Mouse (Mus musculus) MEL (cell line): ENCODE measurements around the gene Exoc3l. TPM values are rescaled to one million over a fixed set of nuclear protein-coding genes. Genes with fewer than 3 reads are reported as not detected.

Experiments
- DNase-seq: peaks from one replicate; pipeline ENCODE4 v3.0.0; 2011; ENCODE audit warnings: low read depth, low spot score
- H3K27ac ChIP-seq: 2 replicates; pipeline ENCODE4 v1.5.1; 2012; ENCODE audit warnings: low read depth, mild to moderate bottlenecking, control low read depth, low read length, moderate library complexity; ENCODE audit not compliant: control insufficient read depth
- H3K27me3 ChIP-seq, 2 experiments: fragments of 150-350 bp in 1 of 2; sonication (generic) in 1 of 2; 2 replicates each; pipeline ENCODE4 v1.6.1; 2012; ENCODE audit warnings: low read length in 2 of 2, mild to moderate bottlenecking in 2 of 2, improper control_type of control experiment in 1 of 2, moderate library complexity in 1 of 2; ENCODE audit not compliant: insufficient read depth in 2 of 2, control insufficient read depth in 1 of 2
- H3K36me3 ChIP-seq, 2 experiments: 2 replicates each; pipeline ENCODE4 v1.6.1; 2012 to 2014; ENCODE audit warnings: low read length in 2 of 2, improper control_type of control experiment in 1 of 2, inconsistent platforms in 1 of 2, mild to moderate bottlenecking in 1 of 2; ENCODE audit not compliant: insufficient read depth in 2 of 2, control insufficient read depth in 1 of 2
- H3K4me1 ChIP-seq, 2 experiments: fragments of 150-350 bp in 1 of 2; sonication (generic) in 1 of 2; 2 replicates each; pipeline ENCODE4 v1.6.1; 2012; ENCODE audit warnings: low read length in 2 of 2, improper control_type of control experiment in 1 of 2, mild to moderate bottlenecking in 1 of 2; ENCODE audit not compliant: insufficient read depth in 2 of 2, control insufficient read depth in 1 of 2
- H3K4me3 ChIP-seq, 2 experiments: fragments of 150-350 bp in 1 of 2; sonication (generic) in 1 of 2; 2 replicates each; pipeline ENCODE4 v1.5.1; 2012; ENCODE audit warnings: low read depth in 2 of 2, low read length in 2 of 2, mild to moderate bottlenecking in 2 of 2, moderate library complexity in 2 of 2, control low read depth in 1 of 2, improper control_type of control experiment in 1 of 2; ENCODE audit not compliant: control insufficient read depth in 1 of 2, insufficient read depth in 1 of 2
- H3K79me2 ChIP-seq: 2 replicates; pipeline ENCODE4 v1.6.1; 2012; ENCODE audit warnings: mild to moderate bottlenecking, low read length, moderate library complexity; ENCODE audit not compliant: control insufficient read depth, poor library complexity, insufficient read depth
- H3K9ac ChIP-seq: 2 replicates; pipeline ENCODE4 v1.6.1; 2012; ENCODE audit warnings: low read depth, mild to moderate bottlenecking, control low read depth, low read length, moderate library complexity; ENCODE audit not compliant: control insufficient read depth, poor library complexity, severe bottlenecking
- H3K9me3 ChIP-seq: fragments of 150-350 bp; sonication (generic); replicated peaks from 2 replicates; pipeline ENCODE4 v1.6.1; 2012; ENCODE audit warnings: mild to moderate bottlenecking, low read length, improper control_type of control experiment, moderate library complexity; ENCODE audit not compliant: insufficient read depth
- BHLHE40 ChIP-seq: IDR thresholded peaks from 2 replicates; pipeline ENCODE4 v1.6.1; 2012; ENCODE audit warnings: low read depth, mild to moderate bottlenecking, inconsistent platforms, low read length, improper control_type of control experiment, borderline replicate concordance
- CHD1 ChIP-seq: IDR thresholded peaks from 2 replicates; pipeline ENCODE4 v1.6.1; 2012; ENCODE audit warnings: low read depth, mild to moderate bottlenecking, inconsistent platforms, low read length, improper control_type of control experiment
- CHD2 ChIP-seq: IDR thresholded peaks from 2 replicates; pipeline ENCODE4 v1.6.1; 2011; ENCODE audit warnings: low read length, improper control_type of control experiment
- CTCF ChIP-seq, 3 experiments: IDR thresholded peaks in 2 of 3; conservative IDR thresholded peaks in 1 of 3; 2 replicates each; pipeline ENCODE4 v1.5.1; 2011 to 2012; ENCODE audit warnings: low read length in 3 of 3, low read depth in 2 of 3, mild to moderate bottlenecking in 2 of 3, improper control_type of control experiment in 1 of 3, inconsistent platforms in 1 of 3, mixed read lengths in 1 of 3, moderate library complexity in 1 of 3; ENCODE audit not compliant: control insufficient read depth in 1 of 3, insufficient read depth in 1 of 3, poor library complexity in 1 of 3, severe bottlenecking in 1 of 3
- E2F4 ChIP-seq: IDR thresholded peaks from 2 replicates; pipeline ENCODE4 v1.6.1; 2011; ENCODE audit warnings: low read depth, low read length, improper control_type of control experiment, borderline replicate concordance
- ELF1 ChIP-seq: IDR thresholded peaks from 2 replicates; pipeline ENCODE4 v1.6.1; 2014; ENCODE audit warnings: low read depth, mild to moderate bottlenecking, inconsistent platforms, low read length, improper control_type of control experiment, moderate library complexity
- EP300 ChIP-seq, 2 experiments: IDR thresholded peaks; 2 replicates each; pipeline ENCODE4 v1.6.1; 2011; ENCODE audit warnings: improper control_type of control experiment in 2 of 2, low read length in 2 of 2, low read depth in 1 of 2, mild to moderate bottlenecking in 1 of 2
- ETS1 ChIP-seq: IDR thresholded peaks from 2 replicates; pipeline ENCODE4 v1.6.1; 2012; ENCODE audit warnings: low read depth, mild to moderate bottlenecking, inconsistent platforms, low read length, improper control_type of control experiment, moderate library complexity
- GATA1 ChIP-seq: IDR thresholded peaks from 2 replicates; pipeline ENCODE4 v1.6.1; 2011; ENCODE audit warnings: low read depth, low read length, improper control_type of control experiment
- HCFC1 ChIP-seq: IDR thresholded peaks from 2 replicates; pipeline ENCODE4 v1.6.1; 2012; ENCODE audit warnings: low read depth, mild to moderate bottlenecking, inconsistent platforms, low read length, improper control_type of control experiment, moderate library complexity
- JUND ChIP-seq: IDR thresholded peaks from 2 replicates; pipeline ENCODE4 v1.6.1; 2011; ENCODE audit warnings: low read depth, mild to moderate bottlenecking, improper control_type of control experiment, low read length
- KAT2A ChIP-seq: conservative IDR thresholded peaks from 2 replicates; pipeline ENCODE4 v1.6.1; 2012; ENCODE audit warnings: low read depth, low read length, improper control_type of control experiment, inconsistent platforms
- MAFK ChIP-seq: IDR thresholded peaks from 2 replicates; pipeline ENCODE4 v1.6.1; 2011; ENCODE audit warnings: low read depth, mild to moderate bottlenecking, low read length, improper control_type of control experiment, borderline replicate concordance
- MAZ ChIP-seq: IDR thresholded peaks from 2 replicates; pipeline ENCODE4 v1.6.1; 2012; ENCODE audit warnings: low read depth, mild to moderate bottlenecking, inconsistent platforms, low read length, improper control_type of control experiment
- MEF2A ChIP-seq: IDR thresholded peaks from 2 replicates; pipeline ENCODE4 v1.6.1; 2014; ENCODE audit warnings: low read depth, mild to moderate bottlenecking, inconsistent platforms, low read length, improper control_type of control experiment; ENCODE audit not compliant: poor library complexity, insufficient replicate concordance, severe bottlenecking; ENCODE audit errors: extremely low read depth
- MXI1 ChIP-seq: IDR thresholded peaks from 2 replicates; pipeline ENCODE4 v1.6.1; 2011; ENCODE audit warnings: mild to moderate bottlenecking, low read depth, low read length, improper control_type of control experiment
- MYB ChIP-seq: IDR thresholded peaks from 2 replicates; pipeline ENCODE4 v1.6.1; 2011; ENCODE audit warnings: mild to moderate bottlenecking, low read depth, low read length, improper control_type of control experiment
- MYC ChIP-seq: IDR thresholded peaks from 2 replicates; pipeline ENCODE4 v1.6.1; 2011; ENCODE audit warnings: low read depth, mild to moderate bottlenecking, low read length, improper control_type of control experiment, moderate library complexity
- NELFE ChIP-seq: IDR thresholded peaks from 2 replicates; pipeline ENCODE4 v1.6.1; 2011; ENCODE audit warnings: low read depth, low read length, improper control_type of control experiment
- NRF1 ChIP-seq: IDR thresholded peaks from 2 replicates; pipeline ENCODE4 v1.6.1; 2014; ENCODE audit warnings: low read depth, mild to moderate bottlenecking, inconsistent platforms, low read length, improper control_type of control experiment, moderate library complexity; ENCODE audit not compliant: poor library complexity, insufficient read depth, severe bottlenecking
- POLR2A ChIP-seq, 2 experiments: IDR thresholded peaks; 2 replicates each; pipeline ENCODE4 v1.6.1; 2011 to 2012; ENCODE audit warnings: low read length in 2 of 2, mild to moderate bottlenecking in 2 of 2, control low read depth in 1 of 2, improper control_type of control experiment in 1 of 2, low read depth in 1 of 2, moderate library complexity in 1 of 2; ENCODE audit not compliant: control insufficient read depth in 1 of 2, insufficient read depth in 1 of 2, poor library complexity in 1 of 2
- POLR2AphosphoS2 ChIP-seq: IDR thresholded peaks from 2 replicates; pipeline ENCODE4 v1.6.1; 2011; ENCODE audit warnings: low read length, improper control_type of control experiment
- POLR2AphosphoS5 ChIP-seq: IDR thresholded peaks from 2 replicates; pipeline ENCODE4 v1.6.1; 2012; ENCODE audit warnings: low read depth, borderline replicate concordance, mild to moderate bottlenecking, inconsistent platforms, low read length, moderate library complexity, mixed read lengths
- RAD21 ChIP-seq: IDR thresholded peaks from 2 replicates; pipeline ENCODE4 v1.6.1; 2011; ENCODE audit warnings: mild to moderate bottlenecking, low read depth, low read length, improper control_type of control experiment
- RCOR1 ChIP-seq: IDR thresholded peaks from 2 replicates; pipeline ENCODE4 v1.6.1; 2012; ENCODE audit warnings: low read depth, mild to moderate bottlenecking, inconsistent platforms, low read length, improper control_type of control experiment
- SIN3A ChIP-seq: IDR thresholded peaks from 2 replicates; pipeline ENCODE4 v1.6.1; 2012; ENCODE audit warnings: low read length, improper control_type of control experiment, inconsistent platforms
- SMC3 ChIP-seq: IDR thresholded peaks from 2 replicates; pipeline ENCODE4 v1.6.1; 2011; ENCODE audit warnings: low read depth, low read length, improper control_type of control experiment
- TAL1 ChIP-seq: IDR thresholded peaks from 2 replicates; pipeline ENCODE4 v1.6.1; 2012; ENCODE audit warnings: mild to moderate bottlenecking, inconsistent platforms, low read length, moderate library complexity, mixed read lengths
- TBP ChIP-seq: IDR thresholded peaks from 2 replicates; pipeline ENCODE4 v1.8.0; 2011; ENCODE audit warnings: low read depth, low read length, improper control_type of control experiment
- TCF12 ChIP-seq: IDR thresholded peaks from 2 replicates; pipeline ENCODE4 v1.6.1; 2014; ENCODE audit warnings: low read depth, mild to moderate bottlenecking, inconsistent platforms, low read length, improper control_type of control experiment, moderate library complexity
- UBTF ChIP-seq: IDR thresholded peaks from 2 replicates; pipeline ENCODE4 v1.6.1; 2012; ENCODE audit warnings: low read depth, mild to moderate bottlenecking, inconsistent platforms, low read length, improper control_type of control experiment, moderate library complexity, borderline replicate concordance; ENCODE audit not compliant: insufficient read depth
- USF2 ChIP-seq, 2 experiments: IDR thresholded peaks; 2 replicates each; pipeline ENCODE4 v1.6.1; 2011 to 2012; ENCODE audit warnings: improper control_type of control experiment in 2 of 2, low read length in 2 of 2, borderline replicate concordance in 1 of 2, inconsistent platforms in 1 of 2, low read depth in 1 of 2, mild to moderate bottlenecking in 1 of 2; ENCODE audit not compliant: insufficient read depth in 1 of 2
- ZKSCAN1 ChIP-seq: IDR thresholded peaks from 2 replicates; pipeline ENCODE4 v1.6.1; 2012; ENCODE audit warnings: low read depth, mild to moderate bottlenecking, inconsistent platforms, low read length, improper control_type of control experiment, moderate library complexity
- ZMIZ1 ChIP-seq: IDR thresholded peaks from 2 replicates; pipeline ENCODE4 v1.6.1; 2012; ENCODE audit warnings: low read depth, mild to moderate bottlenecking, inconsistent platforms, low read length, improper control_type of control experiment, moderate library complexity
- ZNF384 ChIP-seq: IDR thresholded peaks from 2 replicates; pipeline ENCODE4 v1.6.1; 2012; ENCODE audit warnings: low read depth, mild to moderate bottlenecking, inconsistent platforms, low read length, improper control_type of control experiment
- polyA plus RNA-seq, 2 experiments: library from polyadenylated mRNA; stranded (reverse) in 1 of 2; unstranded in 1 of 2; fragments of >175 nt in 1 of 2; fragments of >200 nt in 1 of 2; gene quantifications; 2 replicates each; pipeline versions ENCODE4 v1.2.1 to v1.2.4; 2012; ENCODE audit warnings: low replicate concordance in 2 of 2, low read depth in 1 of 2; ENCODE audit not compliant: insufficient read length in 2 of 2, insufficient read depth in 1 of 2, missing spikeins in 1 of 2
- total RNA-seq: library from RNA; depleted of rRNA; stranded (reverse); fragments of 300-350 nt; gene quantifications from 2 replicates; pipeline ENCODE4 v1.2.3, GENCODE M21; 2012

Exoc3l gene
- total and polyA plus RNA-seq, 3 experiments, result 0.69 to 2.0 TPM; not detected in 1

- Histone ChIP-seq H3K4me3 (peak overlapping the region; percentile 55 to 63), H3K36me3 (peaks cover 0 to 13% of the 10 kb centered on the region in 2 experiments; a peak in 3 of 4 replicates), H3K9ac (peak overlapping the region; percentile 82), H3K27me3 (no peaks in the 10 kb centered on the region), H3K27ac (peak overlapping the region; percentile 63), H3K9me3 (no peaks in the 10 kb centered on the region), H3K4me1 (peaks cover 2 to 14% of the 10 kb centered on the region in 2 experiments; a peak in 3 of 4 replicates), H3K79me2 (no peaks in the 10 kb centered on the region; the same call in 1 of the 2 replicates)
- DNase-seq, result peak; percentile 93
- TF ChIP-seq MEF2A, result no peak
- TF ChIP-seq POLR2AphosphoS2, result peak; percentile 84
- TF ChIP-seq NELFE, result no peak; the same call in none of the 2 replicates
- no peak for TF ChIP-seq JUND
- no peak for TF ChIP-seq CHD1
- no peak for TF ChIP-seq ETS1
- TF ChIP-seq HCFC1, result peak; percentile 61
- TF ChIP-seq UBTF, result no peak
- peak; percentile 55; the same call in 1 of the 2 replicates for TF ChIP-seq E2F4
- no peak for TF ChIP-seq POLR2AphosphoS5
- TF ChIP-seq NRF1, result peak; percentile 33; the same call in 1 of the 2 replicates
- TF ChIP-seq EP300 (IDR thresholded peaks at IDR 0.05; ENCODE audit: low read depth in 1 of 2, low read length in 2 of 2), result no peak
- peak; percentile 73; the same call in 1 of the 2 replicates for TF ChIP-seq BHLHE40
- TF ChIP-seq USF2 (IDR thresholded peaks at IDR 0.05; ENCODE audit: borderline replicate concordance in 1 of 2, insufficient read depth in 1 of 2, low read depth in 1 of 2, low read length in 2 of 2), result no peak
- TF ChIP-seq KAT2A, result no peak
- TF ChIP-seq MAZ, result no peak; the same call in 1 of the 2 replicates
- TF ChIP-seq ELF1, result no peak
- peak; percentile 77 for TF ChIP-seq SMC3
- TF ChIP-seq TAL1, result no peak
- TF ChIP-seq TCF12, result no peak
- TF ChIP-seq TBP, result no peak
- TF ChIP-seq MYB, result no peak
- peak; percentile 36 for TF ChIP-seq RAD21
- peak in 1 of 2 experiments; percentile 56; a peak in 2 of 4 replicates for TF ChIP-seq POLR2A (IDR thresholded peaks at IDR 0.05; ENCODE audit: control insufficient read depth in 1 of 2, insufficient read depth in 1 of 2, low read depth in 1 of 2, low read length in 2 of 2, poor library complexity in 1 of 2)
- peak; percentile 65 for TF ChIP-seq SIN3A
- TF ChIP-seq ZMIZ1, result peak; percentile 52; the same call in 1 of the 2 replicates
- TF ChIP-seq CHD2, result no peak
- TF ChIP-seq MYC, result 0 out of 2 replicates have a peak, but pooled peaks have one; percentile 63
- peak; percentile 63 to 90 (median 89) for TF ChIP-seq CTCF (IDR thresholded peaks at IDR 0.05 in 2 of 3, conservative IDR thresholded peaks at IDR 0.05 in 1 of 3; ENCODE audit: control insufficient read depth in 1 of 3, insufficient read depth in 1 of 3, low read depth in 2 of 3, low read length in 3 of 3, poor library complexity in 1 of 3, severe bottlenecking in 1 of 3)
- no peak for TF ChIP-seq RCOR1
- no peak for TF ChIP-seq MAFK
- no peak for TF ChIP-seq ZKSCAN1
- TF ChIP-seq MXI1, result peak; percentile 86
- TF ChIP-seq ZNF384, result no peak
- TF ChIP-seq GATA1, result no peak
Measured at GRCm38 (mm10) chr8:105254152-105254965, 41.5 kb downstream of the Exoc3l start.
